10 mouse cellular contexts compared by ENCODE assay signal in genomic region chr16:57551617-57552016, GRCm38 (mm10). TPM values are rescaled to one million over a fixed set of nuclear protein-coding genes. Genes with fewer than 3 reads are reported as not detected.
A peak's percentile ranks its signal among the peaks of the same experiment; 100 is the strongest.
DNase-seq lines count a peak whose midpoint lies in the region; ATAC-seq and TF ChIP-seq lines count a peak whose summit lies in the region.
"Had no signal": no experiment of that assay in that cellular context is flagged by ENCODE, and none has a peak within 500 bp of the region (broad histone marks: within the 10 kb centered on the region; RNA-seq: fewer than 3 reads in every experiment).

No protein-coding gene starts in this region.

- no peak overlapping the region for H3K9ac ChIP-seq in heart, embryonic 11.5 days (ENCODE audit: low read depth, low read length)
- H3K9ac ChIP-seq in liver, adult 2 months (ENCODE audit: low read depth, low read length), result no peak overlapping the region

- TF ChIP-seq CTCF in liver, adult 2 months (IDR thresholded peaks at IDR 0.05; ENCODE audit: low read depth, low read length), result no peak
- peak; percentile 35 for TF ChIP-seq CTCF in Patski (IDR thresholded peaks at IDR 0.05)

- peak overlapping the region; percentile 59 for H3K4me2 ChIP-seq in heart, embryonic 11.5 days
- peak overlapping the region; percentile 76 for H3K4me2 ChIP-seq in myocyte (ENCODE audit: low read depth)

- no peak overlapping the region for H3ac ChIP-seq in myocyte (ENCODE audit: control insufficient read depth, insufficient read length)

- in situ Hi-C loops in Patski (cut with MboI; ENCODE audit: low pct_unique_long_range_greater_than_20kb), result loop anchor here (25.0 kb wide), 1 partner anchor 139 kb away; no protein-coding TSS in a partner anchor

- H3K36me3 ChIP-seq in heart, embryonic 11.5 days (ENCODE audit: control insufficient read depth, insufficient read depth, low read length), result no peaks in the 10 kb centered on the region
- no peaks in the 10 kb centered on the region for H3K36me3 ChIP-seq in liver, adult 2 months (ENCODE audit: control insufficient read depth, insufficient read depth, low read length)
- peaks cover 24% of the 10 kb centered on the region for H3K36me3 ChIP-seq in myocyte (ENCODE audit: control insufficient read depth, insufficient read depth)

- CTCF ChIA-PET in Patski (lab: Charles Lee), result interaction anchor here (0.9 to 1.0 kb wide), 2 partner anchors 14 to 17 kb away, joined by 3 read pairs; no protein-coding TSS in a partner anchor

- TF ChIP-seq POLR2A in liver, adult 2 months (IDR thresholded peaks at IDR 0.05; ENCODE audit: extremely low read depth, insufficient read depth, low read length), result no peak
- no peak for TF ChIP-seq POLR2A in myocyte (IDR thresholded peaks at IDR 0.05; ENCODE audit: insufficient read length, low read depth)

- H3K9me3 ChIP-seq in heart, embryonic 11.5 days (replicated peaks; ENCODE audit: control insufficient read depth, low read length), result no peaks in the 10 kb centered on the region

- peaks cover 14% of the 10 kb centered on the region; the same call in 1 of the 2 replicates for H3K4me1 ChIP-seq in heart, embryonic 11.5 days (ENCODE audit: control insufficient read depth, insufficient read depth, low read length)
- H3K4me1 ChIP-seq in liver, adult 2 months (ENCODE audit: control insufficient read depth, insufficient read depth, low read length), result peaks cover 2% of the 10 kb centered on the region; the same call in 1 of the 2 replicates

- 68% methylated on average over 2 of the region's 2 CpGs for WGBS in heart, embryonic 11.5 days (ENCODE audit: insufficient replicate concordance)
- WGBS in liver, adult 2 months, result 71% methylated on average over 2 of the region's 2 CpGs

- H3K27ac ChIP-seq in heart, embryonic 11.5 days (ENCODE audit: low read depth, low read length), result no peak overlapping the region
- no peak overlapping the region for H3K27ac ChIP-seq in liver, adult 2 months (replicated peaks; ENCODE audit: insufficient read depth, low read depth, low read length)

- H3K4me3 ChIP-seq in heart, embryonic 11.5 days (ENCODE audit: low read depth, low read length), result no peak overlapping the region
- H3K4me3 ChIP-seq in liver, adult 2 months (ENCODE audit: insufficient read depth, low read depth, low read length), result peak overlapping the region; percentile 23; the same call in 1 of the 2 replicates
- H3K4me3 ChIP-seq in myocyte, result peak overlapping the region; percentile 52

- H3K79me2 ChIP-seq in liver, adult 2 months (ENCODE audit: control insufficient read depth, insufficient read depth, low read length), result no peaks in the 10 kb centered on the region
- H3K79me2 ChIP-seq in myocyte (ENCODE audit: control insufficient read depth, insufficient read depth), result peaks cover 84% of the 10 kb centered on the region

- intact Hi-C loops in heart, postnatal 25 days (cut with DNase I), result loop anchor here (5.0 kb wide), 1 partner anchor 129 kb away; no protein-coding TSS in a partner anchor

- DNase-seq in heart, postnatal 25 days (ENCODE audit: low spot score), result no peak
- DNase-seq in liver, adult 2 months (ENCODE audit: extremely low read depth, low read depth, low spot score), result no peak
- DNase-seq in liver (no peak), Patski (ENCODE audit: low read depth, low spot score) (no peak)
- DNase-seq in natural killer cell, adult 2 months (ENCODE audit: low spot score in 2 of 2), result no peak
- DNase-seq: cerebellum, adult 8-10 months had no signal

- POLR2A ChIA-PET in Patski (lab: Charles Lee), result no interaction called here

- no peak for ATAC-seq in heart, embryonic 11.5 days (replicated peaks; ENCODE audit: insufficient number of reproducible peaks, low FRiP score, low TSS enrichment)
- ATAC-seq in Patski, result no peak
- no peak for ATAC-seq in megakaryocyte, adult 5-6 weeks (ENCODE audit: poor library complexity, severe bottlenecking)

- H3K27me3 ChIP-seq in heart, embryonic 11.5 days (ENCODE audit: control insufficient read depth, insufficient read depth, low read length), result no peaks in the 10 kb centered on the region
- H3K27me3 ChIP-seq in liver, adult 2 months (ENCODE audit: control insufficient read depth, insufficient read depth, low read length), result peaks cover 6% of the 10 kb centered on the region
- H3K27me3 ChIP-seq in Patski (no peaks in the 10 kb centered on the region), myocyte (ENCODE audit: control insufficient read depth, insufficient read depth, insufficient read length) (no peaks in the 10 kb centered on the region)
- H3K27me3 ChIP-seq: CH12.LX had no signal

TF ChIP-seq in myocyte, 11 proteins besides CTCF, POLR2A, EP300 and RAD21:
- TF ChIP-seq MAX (IDR thresholded peaks at IDR 0.05; ENCODE audit: low read depth), result no peak
- no peak for TF ChIP-seq TCF3 (IDR thresholded peaks at IDR 0.05; ENCODE audit: insufficient read length, low read depth)
- TF ChIP-seq MYOD1 (IDR thresholded peaks at IDR 0.05; ENCODE audit: control insufficient read depth in 1 of 3, insufficient read length in 2 of 3, low read depth in 2 of 3), result no peak
- no peak for TF ChIP-seq POLR2AphosphoS2 (IDR thresholded peaks at IDR 0.05; ENCODE audit: insufficient read length, low read depth)
- no peak for TF ChIP-seq USF1 (IDR thresholded peaks at IDR 0.05; ENCODE audit: low read depth)
- TF ChIP-seq MYOG (IDR thresholded peaks at IDR 0.05; ENCODE audit: control insufficient read depth in 1 of 3, insufficient read depth in 1 of 3, insufficient read length in 2 of 3, low read depth in 2 of 3), result no peak
- no peak for TF ChIP-seq E2F4 (IDR thresholded peaks at IDR 0.05; ENCODE audit: insufficient read depth)
- TF ChIP-seq CEBPB (IDR thresholded peaks at IDR 0.05; ENCODE audit: insufficient read depth, poor library complexity, severe bottlenecking), result no peak
- no peak for TF ChIP-seq SRF (IDR thresholded peaks at IDR 0.05; ENCODE audit: control insufficient read depth, insufficient read length, low read depth)
- no peak for TF ChIP-seq TCF12 (IDR thresholded peaks at IDR 0.05; ENCODE audit: insufficient read depth, poor library complexity, severe bottlenecking)

RNA-seq across cellular contexts. Expression of gene Cmss1, which starts 55.0 kb away (rescaled TPM):
- polyA plus RNA-seq in heart, embryonic 11.5 days (2014; fragmentation: Nextera tagmentation; extraction: Ambion mirVana), result 34.2 and 36.6 TPM in 2 replicates
- total RNA-seq in heart, postnatal 25 days (2021), result 10 to 100 TPM; 82.9 to 84.0 TPM
- 7.8 and 8.3 TPM in 2 replicates for total RNA-seq in liver, adult 2 months (2014; rRNA removed)
- 2.7 and 3.1 TPM in 2 replicates for polyA plus RNA-seq in liver, adult 2 months (2012; rRNA removed)
- polyA plus RNA-seq in Patski (2021) (13.8 TPM), myocyte (2012; fragmentation: generic; extraction: Trizol) (26.5 TPM)
- 4.6 and 6.2 TPM in 2 replicates for total RNA-seq in megakaryocyte, adult 5-6 weeks (2015)
- total RNA-seq in megakaryocyte, adult 5-6 weeks (2017), result 18.0 and 20.1 TPM in 2 replicates
